Mouse (Mus musculus) layer of hippocampus, postnatal 14 days (tissue): ENCODE data around the gene Atp2b2. TPM values are rescaled to one million over a fixed set of nuclear protein-coding genes. Genes with fewer than 3 reads are reported as not detected.

ENCODE experiments used
- DNase-seq, 2 experiments: peaks; one replicate each; pipeline ENCODE4 v3.0.0; 2021 to 2022; ENCODE audit warnings: low spot score in 2 of 2, mixed read lengths in 1 of 2
- total RNA-seq, 2 experiments: library from RNA; stranded (reverse); gene quantifications; 2 replicates each; pipeline ENCODE4 v1.2.3; 2021

Atp2b2 gene
- total RNA-seq, 2 experiments from 2014 or later = 310 to 322 TPM

- no peak for DNase-seq
Measured at GRCm38 (mm10) chr6:113861375-113861770, 181.0 kb downstream of the Atp2b2 start.

DNA sequence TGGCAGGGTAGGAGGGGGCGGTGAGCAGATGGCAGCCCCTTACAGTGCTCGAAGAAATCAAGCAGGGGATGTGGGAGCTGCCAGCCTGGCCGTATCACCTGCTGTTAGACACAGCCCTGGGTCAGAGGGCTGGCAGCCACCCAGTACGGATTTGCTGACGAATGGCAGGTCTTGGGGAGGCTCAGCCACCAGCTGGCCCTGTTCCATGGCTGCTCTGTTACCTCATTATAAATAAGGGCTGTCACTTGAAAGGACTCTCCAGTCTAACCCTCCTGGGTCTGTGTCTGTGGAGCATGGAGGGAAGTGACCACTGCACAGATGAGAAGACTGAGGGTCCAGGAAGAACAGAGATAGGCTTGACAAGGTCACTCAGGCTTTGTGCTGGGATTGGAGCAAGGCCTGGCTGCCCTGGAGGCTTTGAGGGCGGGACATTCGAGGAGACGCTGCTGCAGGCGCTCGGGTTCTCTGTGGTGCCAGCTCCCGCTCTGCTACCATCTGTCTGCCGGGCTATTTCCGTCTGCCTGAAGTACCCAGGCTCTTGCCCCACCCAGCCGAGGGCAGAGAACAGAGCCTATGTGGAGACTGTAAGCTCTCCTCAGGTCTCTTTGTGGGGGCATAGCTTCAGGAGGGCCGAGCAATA, 181.6 kb downstream of the Atp2b2 start:
- DNase-seq = peak; percentile 42 to 56

- DNase-seq = no peak
Measured at GRCm38 (mm10) chr6:113860023-113860734, 182.2 kb downstream of the Atp2b2 start.

DNA sequence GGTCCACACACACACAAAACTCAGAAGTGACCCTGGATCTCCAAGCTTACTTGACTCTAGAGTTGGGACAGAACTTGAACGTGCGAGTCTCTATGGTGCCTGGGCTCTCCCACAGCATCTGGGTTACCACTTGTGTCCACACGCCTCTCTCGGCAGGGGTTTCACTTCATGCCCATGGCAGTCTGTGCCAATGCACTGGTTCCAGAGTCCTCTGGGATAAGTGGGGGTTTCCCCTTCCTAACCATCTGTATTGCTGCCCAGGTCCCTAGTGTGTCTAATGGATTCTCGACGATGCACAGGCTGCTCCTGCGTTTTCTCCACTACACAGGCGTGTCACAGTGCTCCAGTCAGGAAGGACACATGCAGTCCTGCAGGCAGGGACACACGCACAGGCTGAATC, 184.1 kb downstream of the Atp2b2 start:
- DNase-seq = no peak

DNA sequence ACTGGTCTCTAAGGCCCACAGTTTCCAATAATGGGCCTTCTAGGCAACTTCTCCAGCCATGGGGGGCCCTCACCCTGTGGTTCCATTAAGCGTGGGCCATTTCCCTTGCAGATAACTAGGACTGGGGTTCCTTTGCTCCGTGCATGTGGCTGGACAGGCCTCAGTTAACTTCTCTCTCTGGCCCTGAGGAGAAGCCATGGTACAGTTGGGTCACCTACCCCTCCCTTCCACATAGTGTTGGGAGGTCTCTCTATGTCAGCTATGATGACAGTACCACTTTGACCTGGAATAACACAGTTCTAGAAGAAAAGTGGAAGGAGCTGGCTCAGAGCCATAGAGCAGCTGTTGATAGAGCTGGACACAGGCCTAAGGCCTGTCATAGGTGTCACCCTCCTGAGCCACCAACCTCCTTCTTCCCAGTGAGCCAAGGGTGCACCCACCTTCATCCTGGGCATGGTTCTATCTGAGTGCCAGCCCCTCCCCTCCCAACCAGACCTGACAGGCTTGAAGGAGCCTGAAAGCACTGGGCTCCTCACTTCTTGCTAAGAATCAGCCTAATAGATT, 185.0 kb downstream of the Atp2b2 start:
- DNase-seq = peak in 1 of 2 experiments; percentile 18

- peak; percentile 69 to 89 for DNase-seq
Measured at GRCm38 (mm10) chr6:113856790-113857189, 185.6 kb downstream of the Atp2b2 start.

GRCm38 (mm10) chr6:113856095-113856646, 186.2 kb downstream of the Atp2b2 start:
- DNase-seq = no peak

- no peak for DNase-seq
Measured at GRCm38 (mm10) chr6:113855581-113855980, 186.8 kb downstream of the Atp2b2 start.

DNA sequence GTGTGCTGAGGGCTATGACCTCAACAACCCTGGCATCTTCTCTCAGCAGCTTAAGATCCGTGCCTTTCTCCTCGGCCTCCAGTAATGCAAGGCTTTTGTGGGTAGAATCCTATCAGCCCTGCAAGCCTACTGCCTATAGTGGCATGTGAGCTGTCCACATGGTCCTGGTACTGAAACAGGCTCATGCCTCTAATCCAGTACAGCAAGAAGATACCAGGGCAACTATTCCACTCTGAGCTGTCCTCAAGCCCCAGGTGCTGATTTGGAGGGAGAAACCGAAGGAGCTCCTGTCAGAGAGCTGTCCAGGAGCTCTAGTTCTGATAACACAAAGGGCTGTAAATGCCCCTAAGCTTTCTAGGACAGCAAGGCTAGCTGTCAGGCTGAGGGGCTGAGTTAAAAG, 190.1 kb downstream of the Atp2b2 start:
- peak; percentile 44 to 46 for DNase-seq

- DNase-seq = no peak
Measured at GRCm38 (mm10) chr6:113849819-113850218, 192.6 kb downstream of the Atp2b2 start.

- peak in 1 of 2 experiments; percentile 44 for DNase-seq
Measured at GRCm38 (mm10) chr6:113848655-113849054, 193.8 kb downstream of the Atp2b2 start.

DNA sequence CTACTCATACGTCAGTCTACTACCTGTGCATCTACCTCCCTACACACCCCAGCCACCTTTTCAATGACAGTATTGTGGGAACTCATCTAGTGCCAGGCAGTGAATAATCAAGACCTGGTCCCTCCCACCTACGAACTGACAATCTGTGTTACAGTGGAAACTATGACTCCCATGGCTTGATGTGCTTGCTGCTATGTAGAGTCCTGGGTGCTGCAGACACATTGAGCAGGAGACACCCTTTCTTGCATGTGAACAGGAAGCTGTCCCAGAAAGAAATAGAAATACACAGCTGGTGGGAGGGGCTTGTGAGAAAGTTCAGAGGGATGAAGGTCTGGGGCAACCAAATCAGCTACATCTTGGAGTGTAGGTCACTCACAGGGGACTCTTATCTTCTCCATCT, 195.3 kb downstream of the Atp2b2 start:
- no peak for DNase-seq

DNA sequence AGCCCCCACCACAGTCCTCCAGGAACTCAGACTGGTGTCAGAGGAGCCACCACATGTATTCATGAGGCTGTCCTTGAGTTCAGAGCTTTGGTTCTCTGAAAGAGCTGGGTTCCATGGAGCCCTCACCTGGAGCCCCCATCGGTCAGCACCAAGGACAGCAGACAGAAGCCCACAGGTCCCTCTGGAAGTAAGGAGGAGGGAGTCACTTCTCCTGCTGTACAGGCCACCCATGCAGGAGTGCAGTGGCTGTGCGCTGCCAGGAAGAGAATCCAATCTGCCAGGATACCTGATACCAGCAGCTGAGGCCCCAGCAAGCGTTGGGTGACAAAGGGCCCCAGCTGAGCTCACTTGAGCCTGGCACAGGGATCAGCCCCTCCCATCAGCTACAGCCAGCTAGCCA, 199.2 kb downstream of the Atp2b2 start:
- no peak for DNase-seq

DNA sequence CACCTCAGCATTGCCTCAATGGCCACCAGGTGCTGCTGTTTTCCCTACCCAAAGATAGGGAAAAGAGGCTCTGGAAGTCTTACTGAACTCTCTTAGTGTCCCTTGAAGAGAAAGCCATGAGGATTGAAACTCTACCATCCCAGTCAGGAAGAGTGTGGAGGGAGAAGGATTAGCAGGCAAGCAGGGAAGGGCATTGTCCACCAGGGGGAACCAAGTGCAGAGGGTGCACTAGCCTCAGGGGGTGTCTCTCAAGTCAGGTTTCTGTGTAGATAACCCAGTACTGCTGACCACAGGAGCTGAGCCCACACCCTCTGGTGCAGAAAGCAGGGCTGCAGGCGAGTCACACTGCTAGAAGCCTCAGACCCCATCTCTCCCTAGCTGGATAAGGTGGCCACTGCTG, 203.9 kb downstream of the Atp2b2 start:
- no peak for DNase-seq

DNA sequence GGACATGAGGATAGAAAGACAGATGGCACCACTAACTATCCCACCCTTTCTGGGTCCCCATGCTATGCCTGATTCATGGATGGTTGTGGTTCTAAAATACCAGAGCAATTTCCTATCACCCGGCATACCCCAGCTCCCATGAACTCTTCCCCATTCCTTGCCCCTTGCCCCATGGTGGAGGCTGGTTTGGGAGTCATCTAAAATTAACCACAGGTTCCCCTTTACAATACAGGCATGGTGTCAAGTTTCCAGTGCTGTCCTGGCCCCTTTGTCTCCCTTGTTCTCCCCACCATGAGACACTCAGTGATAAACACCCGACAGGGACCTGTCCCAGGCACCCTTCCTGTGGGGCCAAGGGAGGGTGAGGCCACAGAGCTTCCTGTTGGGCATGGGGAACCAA, 204.7 kb downstream of the Atp2b2 start:
- DNase-seq = no peak

GRCm38 (mm10) chr6:113836545-113836944, 205.9 kb downstream of the Atp2b2 start:
- DNase-seq = no peak

DNA sequence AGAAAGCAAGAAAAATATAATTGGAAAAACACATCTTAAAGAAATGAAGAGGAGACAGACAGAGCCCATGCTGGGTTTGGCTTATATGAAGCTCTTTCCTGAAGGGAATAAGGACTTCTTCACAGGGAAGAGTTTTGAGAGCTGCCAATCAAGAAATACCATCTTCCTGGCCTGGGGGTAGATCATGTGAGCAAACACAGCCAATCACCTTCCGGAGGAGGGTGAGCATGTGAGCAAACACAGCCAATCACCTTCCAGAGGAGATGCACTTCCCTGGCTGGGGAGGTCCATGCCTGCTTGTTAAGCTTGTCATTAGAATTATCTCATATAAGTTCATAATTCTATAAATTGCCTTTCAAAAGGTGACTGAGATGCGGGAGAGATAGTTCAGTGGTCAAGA, 211.9 kb downstream of the Atp2b2 start:
- no peak for DNase-seq

- DNase-seq = no peak
Measured at GRCm38 (mm10) chr6:113827309-113827708, 215.1 kb downstream of the Atp2b2 start.

DNA sequence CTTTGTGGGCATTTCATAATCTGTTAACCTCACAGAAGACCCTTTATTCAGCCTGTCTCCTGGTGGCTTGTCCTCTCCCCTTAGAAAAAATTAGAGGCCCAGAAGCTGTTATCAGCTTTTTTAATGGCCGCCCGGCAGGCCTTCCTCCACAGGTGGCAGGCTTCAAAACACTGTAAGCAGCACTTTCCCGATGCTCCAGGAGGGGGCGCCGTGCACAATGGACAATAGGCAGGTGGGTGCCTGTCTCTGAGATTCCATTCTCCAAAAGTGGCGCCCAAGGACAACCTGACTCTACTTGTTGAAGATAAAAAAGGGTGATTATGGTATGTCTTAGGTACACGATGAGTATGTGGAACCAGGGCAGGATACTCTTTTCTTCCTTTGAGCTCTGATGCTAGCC, 220.0 kb downstream of the Atp2b2 start:
- peak; percentile 63 to 69 for DNase-seq

DNA sequence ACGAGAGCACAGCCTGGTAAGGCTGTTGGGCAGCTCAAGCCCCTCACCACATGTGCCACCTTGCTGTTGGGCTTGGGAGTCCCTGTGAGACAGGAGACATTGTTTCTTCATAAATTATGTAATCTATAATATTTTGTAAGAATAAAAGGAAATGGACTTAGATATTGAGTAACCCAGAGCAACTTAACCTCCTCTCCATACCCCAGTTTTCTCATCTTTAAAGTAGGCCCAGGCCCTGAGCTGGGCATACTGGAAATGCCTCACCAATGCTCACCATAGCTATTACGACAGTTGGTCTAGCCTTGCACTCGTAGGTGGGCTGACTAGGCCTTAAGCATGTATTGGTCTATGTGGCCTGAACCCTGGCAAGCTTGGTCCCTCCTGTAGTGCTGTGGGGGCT, 225.7 kb downstream of the Atp2b2 start:
- DNase-seq = no peak

DNA sequence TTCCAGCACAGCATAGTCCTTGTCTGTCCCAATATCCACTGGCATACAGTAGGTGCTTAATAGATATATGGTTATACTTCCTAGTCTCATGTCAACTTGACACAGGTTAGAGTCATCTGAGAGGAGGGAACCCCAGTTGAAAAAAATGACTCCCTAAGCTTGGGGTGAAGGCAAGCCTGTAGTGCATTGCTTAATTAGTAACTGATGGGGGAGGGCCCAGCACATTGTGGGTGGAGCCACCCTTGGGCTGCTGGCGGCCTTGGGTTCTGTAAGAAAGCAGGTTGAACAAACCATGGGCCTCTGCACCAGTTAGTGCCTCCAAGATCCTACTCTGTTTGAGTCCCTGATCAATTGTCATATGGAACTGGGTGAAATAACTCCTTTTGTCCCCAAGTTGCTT, 231.0 kb downstream of the Atp2b2 start:
- DNase-seq = no peak

- DNase-seq = peak in 1 of 2 experiments; percentile 29
Measured at GRCm38 (mm10) chr6:113810667-113811066, 231.7 kb downstream of the Atp2b2 start.
